20 mouse cellular contexts compared by ENCODE assay signal in the genomic region with DNA sequence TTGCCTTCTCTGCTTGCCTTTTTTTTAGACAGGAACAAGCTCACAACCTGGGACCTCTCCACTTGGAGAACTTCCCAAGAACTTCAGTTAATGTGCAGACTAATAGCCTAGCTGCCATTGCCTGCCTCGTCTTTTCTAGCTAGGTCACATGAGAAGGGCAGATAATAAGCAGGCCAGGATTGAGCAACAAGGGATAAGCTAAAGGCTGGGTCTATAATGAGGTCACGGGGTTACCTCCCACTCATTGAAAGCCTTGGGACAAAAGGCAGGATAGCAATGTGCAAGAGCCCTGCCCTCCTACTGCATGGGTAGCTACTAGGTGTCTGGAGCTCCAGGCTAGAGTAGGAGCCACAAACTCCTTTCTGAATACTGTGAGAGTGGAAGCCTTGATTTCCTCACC.
"Had no signal": no experiment of that assay in that cellular context is flagged by ENCODE, and none has a peak within 500 bp of the region (broad histone marks: within the 10 kb centered on the region; RNA-seq: fewer than 3 reads in every experiment).

No protein-coding gene starts in this region.

- H3K27me3 ChIP-seq: limb, embryonic 12.5 days; limb, embryonic 15.5 days; stomach, embryonic 15.5 days had no signal

- H3K4me2 ChIP-seq: limb, embryonic 12.5 days; limb, embryonic 15.5 days; liver, embryonic 11.5 days; lung, embryonic 14.5 days; midbrain, embryonic 11.5 days; stomach, embryonic 15.5 days had no signal

- DNase-seq: kidney, adult 2 months; kidney, postnatal 25 days; layer of hippocampus, adult 9-11 months; left cerebral cortex, postnatal 4 days; liver, postnatal 0 days; lung, embryonic 14.5 days; lung, postnatal 4 days; midbrain, embryonic 14.5 days; right cerebral cortex, postnatal 25 days; spleen, adult 18-20 months; thymus, postnatal 25 days had no signal

- H3K4me3 ChIP-seq: layer of hippocampus, adult 2 months; limb, embryonic 12.5 days; limb, embryonic 15.5 days; stomach, embryonic 15.5 days had no signal

- H3K36me3 ChIP-seq: limb, embryonic 12.5 days; limb, embryonic 15.5 days; stomach, embryonic 15.5 days had no signal

- H3K9me3 ChIP-seq: limb, embryonic 12.5 days; limb, embryonic 15.5 days; stomach, embryonic 15.5 days had no signal

- ATAC-seq: liver, postnatal 0 days; lung, postnatal 0 days had no signal

- H3K4me1 ChIP-seq: limb, embryonic 12.5 days; limb, embryonic 15.5 days; stomach, embryonic 15.5 days had no signal

- H3K9ac ChIP-seq: limb, embryonic 12.5 days; limb, embryonic 15.5 days; liver, embryonic 14.5 days; liver, postnatal 0 days; lung, embryonic 14.5 days; stomach, embryonic 15.5 days had no signal

- H3K27ac ChIP-seq: kidney, postnatal 0 days; layer of hippocampus, adult 2 months; limb, embryonic 12.5 days; limb, embryonic 15.5 days; liver, embryonic 14.5 days; stomach, embryonic 15.5 days had no signal
